Mouse (Mus musculus) activated CD4-positive, CD25-positive, alpha-beta regulatory T cell, adult 4 months (primary cell): Measurements from ENCODE around the gene Vmn1r65. TPM values are rescaled to one million over a fixed set of nuclear protein-coding genes. Genes with fewer than 3 reads are reported as not detected.
"Not testable (repeated sequence)": the region's sequence is repeated elsewhere in the genome, so short reads cannot be mapped to it uniquely, and the experiment has no call there.

Experiments used
- ATAC-seq: one replicate; pipeline ENCODE4 v1.8.0; 2017
- polyA plus RNA-seq, 2 experiments: library from polyadenylated mRNA; unstranded; fragments of 100-300 nt; shearing (Covaris generic); gene quantifications; one replicate each; pipeline ENCODE4 v1.2.1; 2017

Vmn1r65 gene
- polyA plus RNA-seq: not detected

GRCm38 (mm10) chr7:6010910-6011309 lies at the start of gene Vmn1r65:
Gene Vmn1r65 (minus strand): TSS chr7:6011010.
- no peak for ATAC-seq

GRCm38 (mm10) chr7:6044861-6045260 lies 34.1 kb upstream of the Vmn1r65 start, which contains the start of gene Nlrp4c:
Gene Nlrp4c (plus strand): TSS chr7:6045161.
- no peak for ATAC-seq

- ATAC-seq: not testable (repeated sequence)
Measured at GRCm38 (mm10) chr7:5982426-5982825, 28.4 kb downstream of the Vmn1r65 start.

GRCm38 (mm10) chr7:5972546-5972945 lies 38.3 kb downstream of the Vmn1r65 start:
- not testable (repeated sequence) for ATAC-seq

Other genes with a start within 250 kb of the Vmn1r65 start
- not detected for gene Vmn1r63, start 205.6 kb downstream of the Vmn1r65 start, polyA plus RNA-seq
- gene Vmn1r64, start 126.5 kb downstream of the Vmn1r65 start, polyA plus RNA-seq: not detected
- gene Nlrp4c, start 34.2 kb upstream of the Vmn1r65 start, polyA plus RNA-seq: not detected
- gene Zfp787, start 145.0 kb upstream of the Vmn1r65 start, polyA plus RNA-seq: 1 to 10 TPM; 4.9 to 9.3 TPM
- 1 to 10 TPM; 9.2 to 9.6 TPM for gene Zfp444, start 161.2 kb upstream of the Vmn1r65 start, polyA plus RNA-seq
- not detected for gene Galp, start 186.1 kb upstream of the Vmn1r65 start, polyA plus RNA-seq
- gene Zscan5b, start 211.3 kb upstream of the Vmn1r65 start, polyA plus RNA-seq: not detected
- not detected for gene Epp13, start 241.7 kb upstream of the Vmn1r65 start, polyA plus RNA-seq